Mouse (Mus musculus) cerebellum, adult 9-10 months (tissue): ENCODE measurements around the gene Naf1.

ENCODE experiments used
- DNase-seq: peaks from one replicate; pipeline ENCODE4 v3.0.0; 2022

The Naf1 gene

GRCm38 (mm10) chr8:66860023-66860422 lies at the start of gene Naf1:
Gene Naf1 (plus strand): TSS chr8:66860217.
- DNase-seq, result peak; percentile 94

- peak; percentile 15 for DNase-seq
Observed at GRCm38 (mm10) chr8:66860921-66861588, 1.0 kb downstream of the Naf1 start.

- DNase-seq, result peak; percentile 5
Observed at GRCm38 (mm10) chr8:66861589-66862500, 1.8 kb downstream of the Naf1 start.

GRCm38 (mm10) chr8:66863761-66864160 lies 3.7 kb downstream of the Naf1 start:
- DNase-seq, result no peak

- DNase-seq, result no peak
Observed at GRCm38 (mm10) chr8:66865120-66865519, 5.1 kb downstream of the Naf1 start.

GRCm38 (mm10) chr8:66867679-66868078 lies 7.7 kb downstream of the Naf1 start:
- no peak for DNase-seq

- no peak for DNase-seq
Observed at GRCm38 (mm10) chr8:66869211-66869932, 9.4 kb downstream of the Naf1 start.

- no peak for DNase-seq
Observed at GRCm38 (mm10) chr8:66883866-66884265, 23.8 kb downstream of the Naf1 start.

- no peak for DNase-seq
Observed at GRCm38 (mm10) chr8:66891879-66892278, 31.9 kb downstream of the Naf1 start.

GRCm38 (mm10) chr8:66905000-66905399 lies 45.0 kb downstream of the Naf1 start:
- no peak for DNase-seq

- no peak for DNase-seq
Observed at GRCm38 (mm10) chr8:66905557-66905956, 45.5 kb downstream of the Naf1 start.

- DNase-seq, result no peak
Observed at GRCm38 (mm10) chr8:66906116-66906515, 46.1 kb downstream of the Naf1 start.

GRCm38 (mm10) chr8:66910684-66911083 lies 50.7 kb downstream of the Naf1 start:
- no peak for DNase-seq

GRCm38 (mm10) chr8:66913616-66914536 lies 53.9 kb downstream of the Naf1 start:
- DNase-seq, result peak; percentile 3

- DNase-seq, result no peak
Observed at GRCm38 (mm10) chr8:66916056-66916455, 56.0 kb downstream of the Naf1 start.

GRCm38 (mm10) chr8:66917695-66918467 lies 57.9 kb downstream of the Naf1 start:
- DNase-seq, result no peak

GRCm38 (mm10) chr8:66918471-66918870 lies 58.5 kb downstream of the Naf1 start:
- no peak for DNase-seq

- no peak for DNase-seq
Observed at GRCm38 (mm10) chr8:66933746-66934145, 73.7 kb downstream of the Naf1 start.

- DNase-seq, result no peak
Observed at GRCm38 (mm10) chr8:66936236-66936635, 76.2 kb downstream of the Naf1 start.
